ENCODE assay signal across 8 mouse cellular contexts in genomic region chrX:142305010-142305868, GRCm38 (mm10). TPM values are rescaled to one million over a fixed set of nuclear protein-coding genes. Genes with fewer than 3 reads are reported as not detected.
DNase-seq lines count a peak whose midpoint lies in the region; ATAC-seq and TF ChIP-seq lines count a peak whose summit lies in the region.

No protein-coding gene starts in this region.

- H3K4me2 ChIP-seq in kidney, postnatal 0 days (ENCODE audit: low read length): peak overlapping the region; percentile 54
- peak overlapping the region; percentile 45 for H3K4me2 ChIP-seq in hindbrain, embryonic 11.5 days (replicated peaks; ENCODE audit: low read depth, low read length)
- H3K4me2 ChIP-seq in liver, embryonic 16.5 days (ENCODE audit: low read depth, low read length): peak overlapping the region; percentile 27; the same call in 1 of the 2 replicates

- no peak for DNase-seq in kidney, postnatal 0 days (ENCODE audit: low spot score)
- no peak for DNase-seq in kidney, adult 8-10 months
- peak; percentile 36 for DNase-seq in embryo, embryonic 10.5 days (ENCODE audit: low spot score)
- DNase-seq in hindbrain, embryonic 11.5 days (ENCODE audit: low spot score): peak; percentile 46
- DNase-seq in thymus, postnatal 4 days: no peak
- no peak for DNase-seq in thymus, adult 2 months

- H3K9ac ChIP-seq in kidney, postnatal 0 days (ENCODE audit: low read depth, low read length): no peak overlapping the region
- H3K9ac ChIP-seq in hindbrain, embryonic 11.5 days (ENCODE audit: low read depth, low read length): peak overlapping the region; percentile 50
- H3K9ac ChIP-seq in liver, embryonic 16.5 days (ENCODE audit: low read depth, low read length): no peak overlapping the region

- ATAC-seq in kidney, postnatal 0 days (replicated peaks; ENCODE audit: low FRiP score, low read depth): no peak
- peak; percentile 81 for ATAC-seq in hindbrain, embryonic 11.5 days (ENCODE audit: low FRiP score)
- ATAC-seq in liver, embryonic 16.5 days (ENCODE audit: low read depth): no peak
- no peak for ATAC-seq in inflammation-experienced regulatory T-cells, adult 6 months

- WGBS in kidney, postnatal 0 days: 41% methylated on average over 33 of the region's 35 CpGs
- WGBS in hindbrain, embryonic 11.5 days: 29% methylated on average over 27 of the region's 35 CpGs
- 40% methylated on average over 35 of the region's 35 CpGs for WGBS in liver, embryonic 16.5 days (ENCODE audit: insufficient replicate concordance)
- 49% methylated on average over 31 of the region's 35 CpGs for WGBS in thymus, adult 2 months

- no peak overlapping the region for H3K27ac ChIP-seq in kidney, postnatal 0 days
- no peak overlapping the region for H3K27ac ChIP-seq in hindbrain, embryonic 11.5 days (ENCODE audit: low read depth, low read length)
- no peak overlapping the region for H3K27ac ChIP-seq in liver, embryonic 16.5 days (ENCODE audit: low read length)
- no peak overlapping the region for H3K27ac ChIP-seq in thymus, adult 2 months (ENCODE audit: control insufficient read depth, insufficient read depth, low read length)

- peak overlapping the region; percentile 16 for H3K4me3 ChIP-seq in kidney, postnatal 0 days (replicated peaks; ENCODE audit: low read depth, low read length)
- H3K4me3 ChIP-seq in hindbrain, embryonic 11.5 days (ENCODE audit: low read depth, low read length): peak overlapping the region; percentile 19; the same call in 1 of the 2 replicates
- peak overlapping the region; percentile 8 for H3K4me3 ChIP-seq in liver, embryonic 16.5 days (ENCODE audit: low read depth, low read length)
- no peak overlapping the region for H3K4me3 ChIP-seq in thymus, adult 2 months (ENCODE audit: control insufficient read depth, insufficient read depth, low read length)

- H3K4me1 ChIP-seq in kidney, postnatal 0 days (replicated peaks; ENCODE audit: insufficient read depth, low read length): no peaks in the 10 kb centered on the region
- H3K4me1 ChIP-seq in hindbrain, embryonic 11.5 days (replicated peaks; ENCODE audit: control insufficient read depth, insufficient read depth, low read length): no peaks in the 10 kb centered on the region
- no peaks in the 10 kb centered on the region for H3K4me1 ChIP-seq in liver, embryonic 16.5 days (ENCODE audit: control insufficient read depth, low read depth, low read length)
- no peaks in the 10 kb centered on the region for H3K4me1 ChIP-seq in thymus, adult 2 months (replicated peaks; ENCODE audit: control insufficient read depth, insufficient read depth, low read length)

- no peaks in the 10 kb centered on the region for H3K9me3 ChIP-seq in kidney, postnatal 0 days (replicated peaks; ENCODE audit: low read length)
- H3K9me3 ChIP-seq in hindbrain, embryonic 11.5 days (ENCODE audit: control insufficient read depth, low read length): no peaks in the 10 kb centered on the region
- H3K9me3 ChIP-seq in liver, embryonic 16.5 days (replicated peaks; ENCODE audit: control insufficient read depth, low read length): no peaks in the 10 kb centered on the region

- no peaks in the 10 kb centered on the region for H3K27me3 ChIP-seq in kidney, postnatal 0 days (ENCODE audit: insufficient read depth, low read length)
- H3K27me3 ChIP-seq in hindbrain, embryonic 11.5 days (ENCODE audit: control insufficient read depth, insufficient read depth, low read length): peaks cover 3% of the 10 kb centered on the region
- H3K27me3 ChIP-seq in liver, embryonic 16.5 days (ENCODE audit: control insufficient read depth, insufficient read depth, low read depth, low read length): peaks cover 21% of the 10 kb centered on the region
- 0 out of 2 replicates have a peak, but pooled peaks cover 2% of the 10 kb centered on the region for H3K27me3 ChIP-seq in thymus, adult 2 months (ENCODE audit: control insufficient read depth, insufficient read depth, low read length)

- no peak for TF ChIP-seq CTCF in kidney, postnatal 0 days (IDR thresholded peaks at IDR 0.05; ENCODE audit: low read depth)
- no peak for TF ChIP-seq CTCF in thymus, adult 2 months (IDR thresholded peaks at IDR 0.05; ENCODE audit: borderline replicate concordance, control insufficient read depth, extremely low read depth, insufficient read depth, low read length, poor library complexity)

- no peaks in the 10 kb centered on the region for H3K36me3 ChIP-seq in kidney, postnatal 0 days (ENCODE audit: insufficient read depth, low read length)
- no peaks in the 10 kb centered on the region for H3K36me3 ChIP-seq in hindbrain, embryonic 11.5 days (ENCODE audit: control insufficient read depth, insufficient read depth, low read length)
- no peaks in the 10 kb centered on the region for H3K36me3 ChIP-seq in liver, embryonic 16.5 days (ENCODE audit: control insufficient read depth, insufficient read depth)
- no peaks in the 10 kb centered on the region for H3K36me3 ChIP-seq in thymus, adult 2 months (ENCODE audit: control insufficient read depth, insufficient read depth, low read length)

- no peak for TF ChIP-seq POLR2A in thymus, adult 2 months (IDR thresholded peaks at IDR 0.05; ENCODE audit: control insufficient read depth, extremely low read depth, insufficient read depth, low read length, poor library complexity)

RNA-seq across cellular contexts. Expression of gene Kcne1l, which starts 0.9 kb away (rescaled TPM):
- 18.0 and 18.1 TPM in 2 replicates for polyA plus RNA-seq in kidney, postnatal 0 days (2015; fragmentation: Nextera tagmentation; extraction: Ambion mirVana)
- 30.6 and 31.2 TPM in 2 replicates for polyA plus RNA-seq in hindbrain, embryonic 11.5 days (2014; fragmentation: Nextera tagmentation; extraction: Ambion mirVana)
- polyA plus RNA-seq in liver, embryonic 16.5 days (2015; fragmentation: Nextera tagmentation; extraction: Ambion mirVana): 0.58 and 1.2 TPM in 2 replicates
- polyA plus RNA-seq in thymus, adult 2 months (2012; rRNA removed): 0.77 and 0.86 TPM in 2 replicates
- polyA plus RNA-seq in inflammation-experienced regulatory T-cells, adult 6 months (2017; shearing (Covaris generic)): not detected

Comparison
In these comparisons a context has a peak if more than half of its experiments do, and no peak if none do; other contexts are left out.
1. DNase-seq: peak in embryo, embryonic 10.5 days (single experiment) and hindbrain, embryonic 11.5 days (single experiment); none in kidney, postnatal 0 days (single experiment), kidney, adult 8-10 months (0 of 2), thymus, postnatal 4 days (single experiment) and thymus, adult 2 months (single experiment).
2. Peak in every context shown above with its lines, with median percentiles within 50 percentile points of each other: H3K4me2 ChIP-seq.